Mouse (Mus musculus) CH12.LX (cell line): ENCODE measurements around the gene Cep135. TPM values are rescaled to one million over a fixed set of nuclear protein-coding genes. Genes with fewer than 3 reads are reported as not detected.

Experiments used
- DNase-seq: peaks from one replicate; pipeline ENCODE4 v3.0.0-alpha.2; 2013; ENCODE audit errors: extremely low read depth
- H3K27ac ChIP-seq: 2 replicates; pipeline ENCODE4 v1.5.1; 2012; ENCODE audit warnings: low read depth, mild to moderate bottlenecking, control low read depth, moderate library complexity; ENCODE audit not compliant: insufficient read depth
- H3K27me3 ChIP-seq: replicated peaks from 2 replicates; pipeline ENCODE3; 2012; ENCODE audit warnings: inconsistent platforms
- H3K36me3 ChIP-seq, 2 experiments: replicated peaks in 1 of 2; 2 replicates each; pipeline versions ENCODE3 to v1.6.1; 2012; ENCODE audit warnings: inconsistent platforms in 1 of 2, low read length in 1 of 2, mild to moderate bottlenecking in 1 of 2, mixed read lengths in 1 of 2, moderate library complexity in 1 of 2; ENCODE audit not compliant: control insufficient read depth in 1 of 2, insufficient read depth in 1 of 2
- H3K4me1 ChIP-seq, 2 experiments: 2 replicates each; pipeline ENCODE4 v1.6.1; 2012; ENCODE audit warnings: inconsistent platforms in 1 of 2, moderate library complexity in 1 of 2; ENCODE audit not compliant: insufficient read depth in 2 of 2, control insufficient read depth in 1 of 2
- H3K4me2 ChIP-seq: 2 replicates; pipeline ENCODE4 v1.6.1; 2012; ENCODE audit warnings: low read depth, mild to moderate bottlenecking, control low read depth; ENCODE audit not compliant: poor library complexity, insufficient read depth, severe bottlenecking
- H3K4me3 ChIP-seq, 3 experiments: fragments of 150-350 bp in 1 of 3; sonication (generic) in 1 of 3; replicated peaks in 1 of 3; 2 replicates each; pipeline versions ENCODE3 to v1.5.1; 2011 to 2012; ENCODE audit warnings: low read depth in 2 of 3, low read length in 2 of 3, mild to moderate bottlenecking in 2 of 3, moderate library complexity in 2 of 3, control low read depth in 1 of 3, improper control_type of control experiment in 1 of 3, inconsistent platforms in 1 of 3, mixed read lengths in 1 of 3; ENCODE audit not compliant: poor library complexity in 1 of 3
- H3K79me2 ChIP-seq: replicated peaks from 2 replicates; pipeline ENCODE4 v1.6.1; 2012; ENCODE audit warnings: mild to moderate bottlenecking, moderate library complexity; ENCODE audit not compliant: control insufficient read depth, poor library complexity, insufficient read depth, severe bottlenecking; ENCODE audit errors: extremely low read depth
- H3K9ac ChIP-seq: 2 replicates; pipeline ENCODE4 v1.6.1; 2012; ENCODE audit warnings: low read depth, mild to moderate bottlenecking, control low read depth, moderate library complexity; ENCODE audit not compliant: insufficient read depth
- H3K9me3 ChIP-seq: replicated peaks from 2 replicates; pipeline ENCODE3; 2012; ENCODE audit warnings: low read length, inconsistent platforms, mixed read lengths
- BHLHE40 ChIP-seq: IDR thresholded peaks from 2 replicates; pipeline ENCODE4 v1.6.1; 2011; ENCODE audit warnings: mild to moderate bottlenecking, low read depth, low read length, improper control_type of control experiment
- CHD1 ChIP-seq: IDR thresholded peaks from 2 replicates; pipeline ENCODE4 v1.6.1; 2012; ENCODE audit warnings: low read depth, low read length, improper control_type of control experiment, inconsistent platforms
- CHD2 ChIP-seq: IDR thresholded peaks from 2 replicates; pipeline ENCODE4 v1.6.1; 2011; ENCODE audit warnings: low read length, improper control_type of control experiment
- E2F4 ChIP-seq: IDR thresholded peaks from 2 replicates; pipeline ENCODE4 v1.6.1; 2011; ENCODE audit warnings: low read depth, low read length, improper control_type of control experiment; ENCODE audit not compliant: insufficient replicate concordance
- ELF1 ChIP-seq: IDR thresholded peaks from 2 replicates; pipeline ENCODE4 v1.6.1; 2014; ENCODE audit warnings: low read depth, mild to moderate bottlenecking, inconsistent platforms, low read length, improper control_type of control experiment
- EP300 ChIP-seq: IDR thresholded peaks from 2 replicates; pipeline ENCODE4 v1.6.1; 2011; ENCODE audit warnings: low read length, improper control_type of control experiment
- ETS1 ChIP-seq: conservative IDR thresholded peaks from 2 replicates; pipeline ENCODE4 v1.6.1; 2012; ENCODE audit warnings: low read depth, mild to moderate bottlenecking, inconsistent platforms, low read length, improper control_type of control experiment, moderate library complexity
- IRF4 ChIP-seq: IDR thresholded peaks from 2 replicates; pipeline ENCODE4 v1.6.1; 2014; ENCODE audit warnings: low read depth, mild to moderate bottlenecking, inconsistent platforms, low read length, improper control_type of control experiment
- JUND ChIP-seq: conservative IDR thresholded peaks from 2 replicates; pipeline ENCODE4 v1.6.1; 2011; ENCODE audit warnings: low read depth, low read length, improper control_type of control experiment
- MAX ChIP-seq: IDR thresholded peaks from 2 replicates; pipeline ENCODE4 v1.6.1; 2011; ENCODE audit warnings: low read length, improper control_type of control experiment
- MAZ ChIP-seq: IDR thresholded peaks from 2 replicates; pipeline ENCODE4 v1.6.1; 2012; ENCODE audit warnings: low read depth, mild to moderate bottlenecking, inconsistent platforms, low read length, improper control_type of control experiment, moderate library complexity
- MYC ChIP-seq: IDR thresholded peaks from 2 replicates; pipeline ENCODE4 v1.6.1; 2011; ENCODE audit warnings: low read depth, mild to moderate bottlenecking, improper control_type of control experiment, low read length
- NELFE ChIP-seq: IDR thresholded peaks from 2 replicates; pipeline ENCODE4 v1.6.1; 2011; ENCODE audit warnings: low read depth, low read length, improper control_type of control experiment
- NRF1 ChIP-seq: IDR thresholded peaks from 2 replicates; pipeline ENCODE4 v1.6.1; 2014; ENCODE audit warnings: low read depth, mild to moderate bottlenecking, inconsistent platforms, low read length, improper control_type of control experiment, moderate library complexity
- POLR2A ChIP-seq: IDR thresholded peaks from 2 replicates; pipeline ENCODE4 v1.6.1; 2011; ENCODE audit warnings: low read depth, mild to moderate bottlenecking, improper control_type of control experiment, low read length
- POLR2AphosphoS2 ChIP-seq: IDR thresholded peaks from 2 replicates; pipeline ENCODE4 v1.6.1; 2011; ENCODE audit warnings: low read depth, low read length, improper control_type of control experiment
- RCOR1 ChIP-seq: conservative IDR thresholded peaks from 2 replicates; pipeline ENCODE4 v1.6.1; 2012; ENCODE audit warnings: low read depth, mild to moderate bottlenecking, inconsistent platforms, low read length, improper control_type of control experiment
- SIN3A ChIP-seq: IDR thresholded peaks from 2 replicates; pipeline ENCODE4 v1.6.1; 2012; ENCODE audit warnings: low read length, improper control_type of control experiment, inconsistent platforms
- TCF12 ChIP-seq: IDR thresholded peaks from 2 replicates; pipeline ENCODE4 v1.6.1; 2014; ENCODE audit warnings: low read depth, mild to moderate bottlenecking, inconsistent platforms, low read length, improper control_type of control experiment
- UBTF ChIP-seq: IDR thresholded peaks from 2 replicates; pipeline ENCODE4 v1.6.1; 2012; ENCODE audit warnings: low read depth, mild to moderate bottlenecking, inconsistent platforms, low read length, improper control_type of control experiment, moderate library complexity
- ZKSCAN1 ChIP-seq: IDR thresholded peaks from 2 replicates; pipeline ENCODE4 v1.6.1; 2012; ENCODE audit warnings: low read depth, inconsistent platforms, low read length, improper control_type of control experiment, borderline replicate concordance
- ZMIZ1 ChIP-seq: IDR thresholded peaks from 2 replicates; pipeline ENCODE4 v1.6.1; 2012; ENCODE audit warnings: low read depth, mild to moderate bottlenecking, inconsistent platforms, low read length, improper control_type of control experiment
- ZNF384 ChIP-seq: IDR thresholded peaks from 2 replicates; pipeline ENCODE4 v1.6.1; 2012; ENCODE audit warnings: low read depth, low read length, improper control_type of control experiment, inconsistent platforms
- dilution Hi-C: fragments of 300-500 bp; cut with MboI; formaldehyde crosslinking; loops from 2 replicates; pipeline ENCODE4 v1.14.3; 2020; ENCODE audit warnings: low sequenced_read_pairs; ENCODE audit not compliant: extremely low pct_unique_long_range_greater_than_20kb, extremely low pct_ligation_motif_present
- in situ Hi-C: fragments of 300-500 bp; cut with MboI; formaldehyde crosslinking; loops from 3 replicates; pipeline ENCODE4 v1.14.3; 2019; ENCODE audit warnings: low sequenced_read_pairs, low pct_ligation_motif_present, low pct_unique_long_range_greater_than_20kb, mixed read lengths
- polyA plus RNA-seq: library from polyadenylated mRNA; unstranded; fragments of >175 nt; gene quantifications from 2 replicates; pipeline ENCODE4 v1.2.1, GENCODE M21; 2012; ENCODE audit warnings: low read depth; ENCODE audit not compliant: insufficient read length
- total RNA-seq, 2 experiments: library from RNA; depleted of rRNA; stranded (reverse); fragments of 300-350 nt in 1 of 2; fragments of >200 nt in 1 of 2; gene quantifications; 2 replicates each; pipeline ENCODE4 v1.2.3; 2012 to 2014

Cep135 gene
- total and polyA plus RNA-seq, 3 experiments, result 8.0 to 12.1 (median 11.7) TPM

DNA sequence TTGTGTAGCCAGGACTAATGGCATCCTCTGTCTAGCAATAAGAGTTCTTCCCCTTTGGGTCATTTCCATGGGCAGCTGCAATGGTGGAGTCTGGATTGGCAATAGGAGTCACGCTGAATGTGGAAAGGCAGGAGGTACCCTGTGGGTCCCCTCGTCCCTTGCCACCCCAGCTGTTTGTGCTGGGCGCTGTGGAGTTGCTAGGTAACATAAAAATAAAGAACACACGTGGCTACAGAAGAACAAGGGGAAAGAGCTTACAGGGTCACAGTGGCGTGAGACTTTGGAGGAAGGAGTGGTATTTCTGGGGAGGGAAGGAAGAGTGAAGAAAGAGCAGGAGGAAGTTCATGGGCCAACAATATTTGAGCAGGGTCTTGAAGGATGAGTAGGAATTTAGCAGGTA, 79.6 kb downstream of the Cep135 start:
- no peak for DNase-seq
- Histone ChIP-seq H3K79me2 (no peaks in the 10 kb centered on the region), H3K36me3 (no peaks in the 10 kb centered on the region), H3K27me3 (no peaks in the 10 kb centered on the region), H3K4me2 (no peak overlapping the region), H3K4me1 (no peaks in the 10 kb centered on the region), H3K9me3 (no peaks in the 10 kb centered on the region), H3K27ac (no peak overlapping the region), H3K9ac (no peak overlapping the region), H3K4me3 (no peak overlapping the region)
- in situ Hi-C loops (no loop called here), dilution Hi-C loops (no loop called here)
- TF ChIP-seq POLR2AphosphoS2 (no peak), IRF4 (no peak), MAZ (no peak)

- in situ Hi-C loops, result no loop called here
- DNase-seq, result no peak
- TF ChIP-seq NRF1 (no peak), CHD1 (no peak), MYC (no peak), EP300 (no peak), ZKSCAN1 (no peak)
- Histone ChIP-seq H3K4me1 (no peaks in the 10 kb centered on the region), H3K9me3 (no peaks in the 10 kb centered on the region), H3K36me3 (no peaks in the 10 kb centered on the region), H3K9ac (no peak overlapping the region), H3K27me3 (no peaks in the 10 kb centered on the region), H3K27ac (no peak overlapping the region), H3K79me2 (no peaks in the 10 kb centered on the region), H3K4me3 (no peak overlapping the region), H3K4me2 (no peak overlapping the region)
- dilution Hi-C loops, result no loop called here
Measured at GRCm38 (mm10) chr5:76668547-76668946, 80.0 kb downstream of the Cep135 start.

- no peak overlapping the region for H3K4me3 ChIP-seq
- in situ Hi-C loops, result no loop called here
- H3K9ac ChIP-seq, result no peak overlapping the region
- no peaks in the 10 kb centered on the region for H3K36me3 ChIP-seq
- dilution Hi-C loops, result no loop called here
- no peak for DNase-seq
- H3K4me2 ChIP-seq, result no peak overlapping the region
- H3K9me3 ChIP-seq, result no peaks in the 10 kb centered on the region
- no peaks in the 10 kb centered on the region for H3K79me2 ChIP-seq
- no peaks in the 10 kb centered on the region for H3K4me1 ChIP-seq
- no peak overlapping the region for H3K27ac ChIP-seq
- TF ChIP-seq BHLHE40, result no peak
- TF ChIP-seq CHD1, result no peak
- no peak for TF ChIP-seq RCOR1
- no peak for TF ChIP-seq POLR2A
- TF ChIP-seq JUND, result no peak
- no peak for TF ChIP-seq CHD2
- no peak for TF ChIP-seq ETS1
- TF ChIP-seq MAX, result no peak
- no peak for TF ChIP-seq ZKSCAN1
- no peak for TF ChIP-seq ZNF384
- TF ChIP-seq E2F4, result no peak
- no peak for TF ChIP-seq MYC
- TF ChIP-seq EP300, result no peak
- TF ChIP-seq ELF1, result no peak
- no peak for TF ChIP-seq SIN3A
- TF ChIP-seq POLR2AphosphoS2, result no peak
- no peak for TF ChIP-seq NELFE
- TF ChIP-seq UBTF, result no peak
- no peak for TF ChIP-seq TCF12
- no peak for TF ChIP-seq ZMIZ1
- no peaks in the 10 kb centered on the region for H3K27me3 ChIP-seq
Measured at GRCm38 (mm10) chr5:76670183-76670582, 81.7 kb downstream of the Cep135 start.
